Mouse (Mus musculus): ENCODE measurements around the gene Lingo1. TPM values are rescaled to one million over a fixed set of nuclear protein-coding genes. Genes with fewer than 3 reads are reported as not detected.

Gene Lingo1
- polyA plus RNA-seq, 1 experiment: 0.38 TPM

GRCm38 (mm10) chr9:56604797-56605442 lies 191.3 kb downstream of the Lingo1 start:
- 44% methylated on average over 12 of the region's 12 CpGs for WGBS
- no peak for TF ChIP-seq CTCF (IDR thresholded peaks at IDR 0.05; ENCODE audit: extremely low read depth, insufficient read length, insufficient replicate concordance, low read depth, low read length)
- TF ChIP-seq POLR2A (IDR thresholded peaks at IDR 0.05; ENCODE audit: low read depth, low read length): no peak
- H3K27me3 ChIP-seq (ENCODE audit: control insufficient read depth, insufficient read depth, low read length): no peaks in the 10 kb centered on the region

DNA sequence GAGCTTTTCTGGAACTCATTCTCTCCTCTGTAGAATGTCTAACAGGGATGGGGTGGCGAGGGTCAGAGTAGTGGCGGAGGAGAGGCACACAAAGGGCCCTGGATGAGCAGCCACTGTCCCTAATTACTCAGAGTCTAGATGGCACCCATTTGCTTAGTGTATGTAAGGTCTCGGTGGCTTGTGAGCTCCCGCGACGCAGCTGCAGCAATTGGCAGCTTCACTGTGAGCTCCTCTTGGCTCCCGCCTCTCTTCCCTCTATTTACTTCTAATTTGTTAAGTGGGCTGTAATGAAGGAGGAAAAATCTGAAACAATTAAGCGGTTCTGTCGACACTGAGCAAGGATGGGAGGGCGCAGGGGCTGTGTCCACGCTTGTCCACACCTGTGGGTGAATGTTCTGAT lies 195.6 kb downstream of the Lingo1 start:
- Histone ChIP-seq H3K4me3 (ENCODE audit: low read depth, low read length) (no peak overlapping the region), H3K36me3 (ENCODE audit: control insufficient read depth, insufficient read depth, low read length) (no peaks in the 10 kb centered on the region), H3K4me1 (ENCODE audit: control insufficient read depth, insufficient read depth, insufficient read length, low read length) (no peaks in the 10 kb centered on the region), H3K27me3 (ENCODE audit: control insufficient read depth, insufficient read depth, low read length) (no peaks in the 10 kb centered on the region), H3K27ac (ENCODE audit: insufficient read depth, low read depth, low read length) (no peak overlapping the region)
- WGBS: 59% methylated on average over 11 of the region's 11 CpGs
- TF ChIP-seq POLR2A (IDR thresholded peaks at IDR 0.05; ENCODE audit: low read depth, low read length): no peak
- no peak for TF ChIP-seq CTCF (IDR thresholded peaks at IDR 0.05; ENCODE audit: extremely low read depth, insufficient read length, insufficient replicate concordance, low read depth, low read length)

More at GRCm38 (mm10) chr9:56604797-56605442, 191.3 kb downstream of the Lingo1 start:
- H3K4me3 ChIP-seq (ENCODE audit: low read depth, low read length): no peak overlapping the region
- H3K4me1 ChIP-seq (ENCODE audit: control insufficient read depth, insufficient read depth, insufficient read length, low read length): no peaks in the 10 kb centered on the region
- H3K27ac ChIP-seq (ENCODE audit: insufficient read depth, low read depth, low read length): no peak overlapping the region
- H3K36me3 ChIP-seq (ENCODE audit: control insufficient read depth, insufficient read depth, low read length): no peaks in the 10 kb centered on the region

GRCm38 (mm10) chr9:56592639-56593038 lies 203.6 kb downstream of the Lingo1 start:
- Histone ChIP-seq H3K36me3 (ENCODE audit: control insufficient read depth, insufficient read depth, low read length) (no peaks in the 10 kb centered on the region), H3K27ac (ENCODE audit: insufficient read depth, low read depth, low read length) (no peak overlapping the region), H3K4me1 (ENCODE audit: control insufficient read depth, insufficient read depth, insufficient read length, low read length) (no peaks in the 10 kb centered on the region), H3K4me3 (ENCODE audit: low read depth, low read length) (no peak overlapping the region), H3K27me3 (ENCODE audit: control insufficient read depth, insufficient read depth, low read length) (no peaks in the 10 kb centered on the region)
- 77% methylated on average over 7 of the region's 7 CpGs for WGBS
- TF ChIP-seq POLR2A (IDR thresholded peaks at IDR 0.05; ENCODE audit: low read depth, low read length) (no peak), CTCF (IDR thresholded peaks at IDR 0.05; ENCODE audit: extremely low read depth, insufficient read length, insufficient replicate concordance, low read depth, low read length) (no peak)

- no peak for TF ChIP-seq POLR2A (IDR thresholded peaks at IDR 0.05; ENCODE audit: low read depth, low read length)
- no peak for TF ChIP-seq CTCF (IDR thresholded peaks at IDR 0.05; ENCODE audit: extremely low read depth, insufficient read length, insufficient replicate concordance, low read depth, low read length)
- Histone ChIP-seq H3K36me3 (ENCODE audit: control insufficient read depth, insufficient read depth, low read length) (no peaks in the 10 kb centered on the region), H3K4me3 (ENCODE audit: low read depth, low read length) (no peak overlapping the region), H3K4me1 (ENCODE audit: control insufficient read depth, insufficient read depth, insufficient read length, low read length) (no peaks in the 10 kb centered on the region), H3K27me3 (ENCODE audit: control insufficient read depth, insufficient read depth, low read length) (no peaks in the 10 kb centered on the region), H3K27ac (ENCODE audit: insufficient read depth, low read depth, low read length) (no peak overlapping the region)
- 64% methylated on average over 8 of the region's 8 CpGs for WGBS
These were observed 204.9 kb downstream of the Lingo1 start for GRCm38 (mm10) chr9:56591248-56591888.

- Histone ChIP-seq H3K27me3 (ENCODE audit: control insufficient read depth, insufficient read depth, low read length) (no peaks in the 10 kb centered on the region), H3K27ac (ENCODE audit: insufficient read depth, low read depth, low read length) (no peak overlapping the region), H3K4me3 (ENCODE audit: low read depth, low read length) (no peak overlapping the region), H3K36me3 (ENCODE audit: control insufficient read depth, insufficient read depth, low read length) (no peaks in the 10 kb centered on the region), H3K4me1 (ENCODE audit: control insufficient read depth, insufficient read depth, insufficient read length, low read length) (no peaks in the 10 kb centered on the region)
- no peak for TF ChIP-seq CTCF (IDR thresholded peaks at IDR 0.05; ENCODE audit: extremely low read depth, insufficient read length, insufficient replicate concordance, low read depth, low read length)
- no peak for TF ChIP-seq POLR2A (IDR thresholded peaks at IDR 0.05; ENCODE audit: low read depth, low read length)
- WGBS: 58% methylated on average over 5 of the region's 5 CpGs
These were observed 206.5 kb downstream of the Lingo1 start for GRCm38 (mm10) chr9:56589762-56590161.

DNA sequence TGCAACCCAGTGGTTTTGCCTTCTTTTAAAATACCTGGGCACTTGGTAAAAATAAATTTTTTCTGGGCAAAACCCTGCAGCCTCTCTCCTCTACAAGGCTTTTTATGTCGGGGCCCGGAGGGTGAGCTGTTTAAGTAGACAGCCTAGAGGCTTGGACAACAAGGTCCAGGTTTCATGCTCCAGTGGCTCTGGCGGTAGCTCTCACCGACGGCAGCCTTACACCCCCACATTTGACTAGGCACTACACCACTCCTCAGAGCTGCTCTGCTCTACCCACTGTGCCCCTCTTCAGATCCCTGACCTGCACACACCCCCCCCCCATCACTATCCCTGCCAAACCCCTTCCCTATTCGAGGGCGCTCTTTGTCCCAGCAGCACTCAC lies 212.2 kb downstream of the Lingo1 start:
- H3K4me3 ChIP-seq (ENCODE audit: low read depth, low read length): no peak overlapping the region
- WGBS: 75% methylated on average over 7 of the region's 7 CpGs
- H3K36me3 ChIP-seq (ENCODE audit: control insufficient read depth, insufficient read depth, low read length): no peaks in the 10 kb centered on the region
- H3K27me3 ChIP-seq (ENCODE audit: control insufficient read depth, insufficient read depth, low read length): no peaks in the 10 kb centered on the region
- no peaks in the 10 kb centered on the region for H3K4me1 ChIP-seq (ENCODE audit: control insufficient read depth, insufficient read depth, insufficient read length, low read length)
- TF ChIP-seq POLR2A (IDR thresholded peaks at IDR 0.05; ENCODE audit: low read depth, low read length): no peak
- TF ChIP-seq CTCF (IDR thresholded peaks at IDR 0.05; ENCODE audit: extremely low read depth, insufficient read length, insufficient replicate concordance, low read depth, low read length): no peak
- no peak overlapping the region for H3K27ac ChIP-seq (ENCODE audit: insufficient read depth, low read depth, low read length)

- no peak for TF ChIP-seq CTCF (IDR thresholded peaks at IDR 0.05; ENCODE audit: extremely low read depth, insufficient read length, insufficient replicate concordance, low read depth, low read length)
- no peak for TF ChIP-seq POLR2A (IDR thresholded peaks at IDR 0.05; ENCODE audit: low read depth, low read length)
- Histone ChIP-seq H3K27ac (ENCODE audit: insufficient read depth, low read depth, low read length) (no peak overlapping the region), H3K27me3 (ENCODE audit: control insufficient read depth, insufficient read depth, low read length) (no peaks in the 10 kb centered on the region), H3K4me3 (ENCODE audit: low read depth, low read length) (no peak overlapping the region), H3K36me3 (ENCODE audit: control insufficient read depth, insufficient read depth, low read length) (no peaks in the 10 kb centered on the region), H3K4me1 (ENCODE audit: control insufficient read depth, insufficient read depth, insufficient read length, low read length) (no peaks in the 10 kb centered on the region)
- 63% methylated on average over 11 of the region's 11 CpGs for whole genome bisulfite sequencing
These were observed 212.9 kb downstream of the Lingo1 start for GRCm38 (mm10) chr9:56583139-56584042.
